26 mouse cellular contexts compared by ENCODE assay signal in the genomic region with DNA sequence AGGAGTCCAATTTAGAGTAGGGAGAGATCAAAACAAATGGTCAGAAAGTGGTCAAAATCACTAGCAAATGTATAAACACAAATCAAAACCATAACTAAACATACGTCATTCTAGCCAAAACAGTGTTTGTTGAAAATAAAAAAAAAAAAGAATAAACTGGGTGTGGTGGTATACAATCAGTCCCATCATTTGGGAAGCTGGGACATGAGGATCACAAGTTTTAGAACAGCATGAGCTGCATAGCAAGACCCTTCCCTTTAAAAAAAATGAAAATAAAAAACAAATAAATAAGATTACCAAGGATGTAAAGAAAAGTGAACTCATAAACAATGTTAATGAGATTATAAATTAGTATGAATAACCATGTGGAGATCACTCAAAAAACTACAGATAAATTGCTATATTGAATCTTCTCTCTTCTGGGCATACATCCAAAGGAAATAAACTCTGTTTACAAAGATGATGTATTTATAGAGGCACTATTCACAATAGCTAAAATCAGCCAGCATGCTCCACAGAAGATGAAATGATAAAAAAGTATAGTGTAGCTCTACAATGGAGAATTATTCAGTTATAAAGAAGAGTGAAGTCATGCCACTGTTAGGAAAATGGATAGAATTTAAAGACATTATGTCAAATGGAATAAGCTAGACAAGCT.
DNase-seq lines count a peak whose midpoint lies in the region; ATAC-seq and TF ChIP-seq lines count a peak whose summit lies in the region.
"Had no signal": no experiment of that assay in that cellular context is flagged by ENCODE, and none has a peak within 500 bp of the region (broad histone marks: within the 10 kb centered on the region; RNA-seq: fewer than 3 reads in every experiment).

No protein-coding gene starts in this region.

- TF ChIP-seq CTCF in kidney, postnatal 0 days (IDR thresholded peaks at IDR 0.05; ENCODE audit: low read depth) = no peak
- no peak for TF ChIP-seq CTCF in kidney, adult 2 months (conservative IDR thresholded peaks at IDR 0.05; ENCODE audit: insufficient read depth, insufficient read length, low read depth, low read length)

- TF ChIP-seq POLR2A in kidney, adult 2 months (IDR thresholded peaks at IDR 0.05; ENCODE audit: low read depth, low read length) = no peak

- H3K27me3 ChIP-seq in forebrain, embryonic 16.5 days (replicated peaks; ENCODE audit: control insufficient read depth, insufficient read depth, low read length) = no peaks in the 10 kb centered on the region
- no peaks in the 10 kb centered on the region for H3K27me3 ChIP-seq in forebrain, embryonic 11.5 days (ENCODE audit: control insufficient read depth, insufficient read depth, low read length)
- no peaks in the 10 kb centered on the region for H3K27me3 ChIP-seq in kidney, postnatal 0 days (ENCODE audit: insufficient read depth, low read length)
- H3K27me3 ChIP-seq in kidney, adult 2 months (replicated peaks; ENCODE audit: control insufficient read depth, insufficient read depth, low read length) = no peaks in the 10 kb centered on the region
- H3K27me3 ChIP-seq: embryonic facial prominence, embryonic 15.5 days; forebrain, embryonic 13.5 days; heart, embryonic 12.5 days; hindbrain, embryonic 13.5 days; liver, embryonic 12.5 days had no signal

- no peak overlapping the region for H3K27ac ChIP-seq in forebrain, embryonic 16.5 days (ENCODE audit: low read length)
- H3K27ac ChIP-seq in forebrain, embryonic 11.5 days (ENCODE audit: low read depth, low read length) = no peak overlapping the region
- H3K27ac ChIP-seq in kidney, postnatal 0 days = no peak overlapping the region
- H3K27ac ChIP-seq in kidney, adult 2 months (ENCODE audit: insufficient read depth, low read depth, low read length) = no peak overlapping the region
- H3K27ac ChIP-seq: embryonic facial prominence, embryonic 15.5 days; forebrain, embryonic 13.5 days; heart, adult 2 months; hindbrain, embryonic 13.5 days; liver, embryonic 12.5 days had no signal

- H3K36me3 ChIP-seq in forebrain, embryonic 16.5 days (ENCODE audit: control insufficient read depth, insufficient read depth) = no peaks in the 10 kb centered on the region
- H3K36me3 ChIP-seq in forebrain, embryonic 11.5 days (ENCODE audit: control insufficient read depth, insufficient read depth, low read length) = no peaks in the 10 kb centered on the region
- H3K36me3 ChIP-seq in kidney, postnatal 0 days (ENCODE audit: insufficient read depth, low read length) = no peaks in the 10 kb centered on the region
- no peaks in the 10 kb centered on the region for H3K36me3 ChIP-seq in kidney, adult 2 months (ENCODE audit: control insufficient read depth, insufficient read depth, low read length)
- H3K36me3 ChIP-seq: embryonic facial prominence, embryonic 15.5 days; heart, embryonic 12.5 days; hindbrain, embryonic 13.5 days; liver, embryonic 12.5 days had no signal

- H3K4me1 ChIP-seq in forebrain, embryonic 16.5 days (replicated peaks; ENCODE audit: control insufficient read depth, insufficient read depth, low read length) = no peaks in the 10 kb centered on the region
- H3K4me1 ChIP-seq in forebrain, embryonic 11.5 days (replicated peaks; ENCODE audit: control insufficient read depth, insufficient read depth, low read length) = no peaks in the 10 kb centered on the region
- no peaks in the 10 kb centered on the region for H3K4me1 ChIP-seq in kidney, postnatal 0 days (replicated peaks; ENCODE audit: insufficient read depth, low read length)
- no peaks in the 10 kb centered on the region for H3K4me1 ChIP-seq in kidney, adult 2 months (ENCODE audit: control insufficient read depth, insufficient read depth, low read length)
- H3K4me1 ChIP-seq: embryonic facial prominence, embryonic 15.5 days; forebrain, embryonic 13.5 days; heart, embryonic 12.5 days; hindbrain, embryonic 13.5 days; liver, embryonic 12.5 days had no signal

- WGBS in forebrain, embryonic 16.5 days = 85% methylated on average over 1 of the region's 1 CpGs
- WGBS in forebrain, embryonic 11.5 days = 98% methylated on average over 1 of the region's 1 CpGs
- 67% methylated on average over 1 of the region's 1 CpGs for WGBS in kidney, postnatal 0 days
- WGBS in kidney, adult 2 months = 78% methylated on average over 1 of the region's 1 CpGs

- ATAC-seq in forebrain, embryonic 16.5 days = peak; percentile 43; the same call in 1 of the 2 replicates
- ATAC-seq in forebrain, embryonic 11.5 days (replicated peaks; ENCODE audit: low FRiP score) = no peak
- no peak for ATAC-seq in kidney, postnatal 0 days (replicated peaks; ENCODE audit: low FRiP score, low read depth)
- ATAC-seq: activated CD4-positive, CD25-positive, alpha-beta regulatory T cell, adult 4 months; CD4-positive, CD25-positive, alpha-beta regulatory T cell, adult 4 months; forebrain, embryonic 13.5 days; liver, embryonic 12.5 days; liver, postnatal 0 days had no signal

- no peaks in the 10 kb centered on the region for H3K9me3 ChIP-seq in forebrain, embryonic 16.5 days (ENCODE audit: control insufficient read depth, low read length)
- H3K9me3 ChIP-seq in forebrain, embryonic 11.5 days (ENCODE audit: control insufficient read depth, low read length) = no peaks in the 10 kb centered on the region
- no peaks in the 10 kb centered on the region for H3K9me3 ChIP-seq in kidney, postnatal 0 days (replicated peaks; ENCODE audit: low read length)
- H3K9me3 ChIP-seq: embryonic facial prominence, embryonic 15.5 days; forebrain, embryonic 13.5 days; heart, embryonic 12.5 days; hindbrain, embryonic 13.5 days; liver, embryonic 12.5 days had no signal

- no peak for DNase-seq in forebrain, embryonic 11.5 days (ENCODE audit: low spot score)
- peak; percentile 90 for DNase-seq in kidney, postnatal 0 days (ENCODE audit: low spot score)
- no peak for DNase-seq in kidney, adult 2 months
- DNase-seq in 3T3-L1 (ENCODE audit: low read depth, low spot score) (peak; percentile 52), adipocyte (ENCODE audit: low spot score) (peak; percentile 42)
- no peak for DNase-seq in cerebellum, adult 11 months
- DNase-seq: adrenal gland, adult 8-10 months; cerebellum, adult 11-12 months; cerebellum, adult 9-11 months; heart, adult 2 months; heart, postnatal 4 days; kidney, adult 11 months; kidney, postnatal 4 days; left cerebral cortex, postnatal 4 days; liver, postnatal 0 days; midbrain, embryonic 14.5 days; thymus, adult 2 months; thymus, postnatal 4 days had no signal

- H3K4me3 ChIP-seq in forebrain, embryonic 16.5 days (replicated peaks; ENCODE audit: low read length) = no peak overlapping the region
- H3K4me3 ChIP-seq in forebrain, embryonic 11.5 days (ENCODE audit: low read depth, low read length) = no peak overlapping the region
- no peak overlapping the region for H3K4me3 ChIP-seq in kidney, postnatal 0 days (replicated peaks; ENCODE audit: low read depth, low read length)
- no peak overlapping the region for H3K4me3 ChIP-seq in kidney, adult 2 months (ENCODE audit: insufficient read depth, low read depth, low read length)
- H3K4me3 ChIP-seq: embryonic facial prominence, embryonic 15.5 days; forebrain, embryonic 13.5 days; heart, adult 2 months; heart, embryonic 12.5 days; hindbrain, embryonic 13.5 days; liver, embryonic 12.5 days had no signal

- no peak overlapping the region for H3K9ac ChIP-seq in forebrain, embryonic 16.5 days (replicated peaks; ENCODE audit: low read depth, low read length)
- no peak overlapping the region for H3K9ac ChIP-seq in forebrain, embryonic 11.5 days (ENCODE audit: low read length)
- no peak overlapping the region for H3K9ac ChIP-seq in kidney, postnatal 0 days (ENCODE audit: low read depth, low read length)
- H3K9ac ChIP-seq: embryonic facial prominence, embryonic 15.5 days; forebrain, embryonic 13.5 days; heart, embryonic 12.5 days; hindbrain, embryonic 13.5 days; liver, embryonic 12.5 days; liver, postnatal 0 days had no signal

- H3K4me2 ChIP-seq in forebrain, embryonic 16.5 days (ENCODE audit: low read length) = no peak overlapping the region
- H3K4me2 ChIP-seq in forebrain, embryonic 11.5 days (ENCODE audit: low read depth, low read length, severe bottlenecking) = no peak overlapping the region
- H3K4me2 ChIP-seq in kidney, postnatal 0 days (ENCODE audit: low read length) = no peak overlapping the region
- H3K4me2 ChIP-seq: embryonic facial prominence, embryonic 15.5 days; forebrain, embryonic 13.5 days; heart, embryonic 12.5 days; hindbrain, embryonic 13.5 days; liver, embryonic 12.5 days had no signal

Comparison
In these comparisons a context has a peak if more than half of its experiments do, and no peak if none do; other contexts are left out.
1. DNase-seq: peak in kidney, postnatal 0 days (single experiment), 3T3-L1 (single experiment) and adipocyte (single experiment); none in forebrain, embryonic 11.5 days (single experiment), kidney, adult 2 months (single experiment) and cerebellum, adult 11 months (single experiment).